Mouse (Mus musculus) gastrocnemius, adult 18-20 months (tissue): Measurements from ENCODE around the gene Aff2. TPM values are rescaled to one million over a fixed set of nuclear protein-coding genes. Genes with fewer than 3 reads are reported as not detected.
A peak's percentile ranks its signal among the peaks of the same experiment; 100 is the strongest.

Source experiments
- DNase-seq: peaks from one replicate; pipeline ENCODE4 v3.0.0; 2021; ENCODE audit warnings: low spot score
- total RNA-seq, 2 experiments: library from RNA; stranded (reverse); gene quantifications; 2 replicates each; pipeline ENCODE4 v1.2.3; 2021

Aff2 gene
- total RNA-seq, 2 experiments from 2014 or later, result 0.76 to 0.84 TPM

DNA sequence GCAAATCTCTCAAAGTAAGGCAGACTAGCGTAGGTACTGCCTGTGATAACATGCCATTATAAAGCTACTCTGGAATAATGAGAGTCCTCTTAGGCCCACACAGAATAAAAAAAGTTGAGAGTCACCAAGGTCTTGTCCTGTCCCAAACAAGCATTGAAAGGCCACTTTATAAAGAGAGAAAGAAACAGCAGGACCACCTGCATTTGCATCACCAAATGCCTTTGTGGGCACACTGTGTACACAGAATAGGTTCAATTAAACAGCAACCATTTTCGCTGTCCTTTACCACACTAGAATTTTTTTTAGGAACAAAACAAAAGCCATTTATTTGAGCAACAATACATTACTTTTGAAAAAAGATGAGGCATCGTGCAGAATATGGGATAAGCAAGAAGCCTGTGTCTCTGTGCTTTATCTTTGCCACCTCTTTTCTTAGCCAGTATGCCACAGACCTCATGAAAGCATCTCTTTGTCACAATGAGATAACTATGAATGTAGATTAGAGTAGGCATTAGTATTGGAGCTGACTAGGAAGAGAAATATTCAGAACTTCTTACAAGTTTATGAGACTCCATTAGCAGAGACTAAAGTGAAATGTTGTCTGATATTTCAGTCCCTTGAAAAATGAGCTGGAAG, 385.0 kb downstream of the Aff2 start:
- DNase-seq, result no peak

DNA sequence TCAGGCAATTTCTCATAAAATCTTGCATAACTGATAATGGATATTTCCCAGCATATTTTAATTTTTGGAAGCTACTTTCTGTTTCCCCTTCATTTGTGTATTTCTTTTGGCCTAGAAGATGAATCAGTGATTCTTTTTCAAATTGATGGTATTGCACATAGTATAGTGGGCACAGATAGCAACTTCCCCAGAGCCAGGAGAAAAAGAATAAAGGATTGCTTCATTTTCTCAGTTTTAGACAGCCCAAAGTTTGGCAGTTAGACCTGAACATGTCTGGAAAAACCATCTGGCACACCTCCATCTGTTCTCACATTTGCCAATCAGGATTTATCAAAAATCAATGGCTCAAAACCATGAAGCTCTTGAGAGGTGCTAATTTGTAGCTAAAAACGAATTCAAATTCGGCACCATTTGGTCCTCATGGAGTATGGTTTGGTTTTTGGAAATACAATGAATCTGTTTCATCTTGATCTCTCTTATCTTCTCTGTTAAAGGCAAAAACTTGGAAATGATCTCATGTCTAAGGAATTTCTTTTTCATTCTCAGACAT, 441.9 kb downstream of the Aff2 start:
- no peak for DNase-seq

DNA sequence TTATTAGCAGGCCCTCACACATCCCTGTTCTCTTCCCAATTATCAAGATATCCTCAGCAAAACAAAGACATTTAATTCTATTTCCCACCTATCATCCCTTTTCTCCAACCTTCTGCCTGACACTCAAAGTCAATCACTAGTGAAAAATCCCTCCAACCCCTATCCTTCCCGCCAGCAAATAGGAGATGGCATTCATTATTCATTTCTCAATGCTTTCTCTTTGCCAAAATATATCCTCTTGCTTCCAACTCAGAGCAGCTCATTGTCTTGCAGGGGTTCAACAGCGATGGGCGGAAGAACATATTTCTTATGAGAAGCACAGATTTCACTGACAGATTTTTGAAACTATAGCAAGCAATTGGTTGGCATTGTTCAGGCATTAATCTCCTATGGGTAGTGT, 442.4 kb downstream of the Aff2 start:
- no peak for DNase-seq

DNA sequence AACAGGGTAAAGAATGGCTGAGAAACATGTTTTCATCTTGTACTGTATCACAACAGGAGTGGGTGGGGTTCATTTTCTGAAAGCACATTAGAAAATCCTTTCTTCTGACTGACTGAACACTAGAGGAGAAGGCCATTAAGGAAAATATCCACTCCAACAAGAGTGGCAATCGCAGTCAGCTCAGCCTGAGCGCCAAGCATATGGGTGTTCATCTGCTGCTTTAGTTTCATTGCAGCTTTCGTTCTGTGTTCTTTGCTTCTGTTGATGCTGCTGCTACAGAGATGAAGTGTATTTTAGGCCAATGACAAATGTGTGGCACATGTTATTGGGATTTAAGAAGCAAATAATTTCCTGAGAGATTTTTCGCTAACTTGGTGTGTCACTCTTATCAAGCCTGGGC, 451.7 kb downstream of the Aff2 start:
- DNase-seq, result no peak

DNA sequence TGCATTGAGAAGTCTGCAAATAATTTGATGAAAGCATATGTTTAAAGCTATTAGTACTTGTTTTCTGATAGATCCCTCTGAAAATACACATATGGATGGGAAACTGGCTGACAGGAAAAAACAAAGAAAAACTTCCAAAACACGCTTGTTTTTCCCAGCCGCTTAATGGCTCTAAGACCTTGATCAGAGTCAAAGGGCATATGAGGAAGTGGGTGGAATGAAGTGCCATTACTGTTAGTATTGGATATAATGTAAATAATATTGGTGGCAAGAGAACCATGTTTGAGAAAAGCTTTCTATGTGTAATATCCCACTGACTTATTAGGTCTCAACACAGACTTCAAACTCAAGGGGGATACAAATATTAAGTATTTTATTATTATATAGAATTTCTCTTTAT, 455.0 kb downstream of the Aff2 start:
- no peak for DNase-seq

DNA sequence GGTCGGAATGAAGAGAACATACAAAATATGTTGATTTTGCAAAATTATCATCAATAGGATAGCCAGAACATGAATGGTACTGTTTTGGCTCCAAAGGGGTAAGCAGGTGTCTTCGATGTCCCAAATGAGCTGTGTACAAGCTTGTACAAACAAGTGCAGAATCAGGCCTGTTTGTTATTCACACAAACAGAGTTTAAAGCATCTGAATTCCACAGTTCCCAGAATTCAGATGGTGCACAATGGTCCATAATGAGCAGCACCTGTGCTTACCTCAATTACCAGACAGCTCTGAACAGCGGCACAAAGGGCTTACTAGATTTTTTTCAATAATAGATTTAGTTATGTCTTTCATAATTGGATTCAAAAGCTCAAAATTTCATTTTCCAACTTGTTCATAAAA, 457.6 kb downstream of the Aff2 start:
- no peak for DNase-seq

DNA sequence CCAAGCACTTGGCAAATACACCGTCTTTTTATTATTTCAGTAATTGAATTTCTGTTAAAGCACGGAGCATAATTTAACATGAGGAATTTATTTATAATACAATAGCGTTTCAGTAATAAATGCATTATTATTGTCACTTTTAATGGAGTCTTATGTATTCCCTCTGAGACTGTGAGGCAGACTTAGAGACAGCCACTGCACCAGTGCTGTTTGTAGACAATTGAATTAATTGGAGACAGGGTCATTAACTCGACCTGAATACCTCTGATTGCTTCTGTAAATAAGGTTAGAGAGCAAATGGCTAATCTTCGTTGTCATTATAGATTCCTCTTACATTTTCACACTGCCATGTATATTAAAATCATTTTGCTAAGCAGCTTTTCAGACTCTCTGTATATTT, 458.1 kb downstream of the Aff2 start:
- DNase-seq, result no peak

DNA sequence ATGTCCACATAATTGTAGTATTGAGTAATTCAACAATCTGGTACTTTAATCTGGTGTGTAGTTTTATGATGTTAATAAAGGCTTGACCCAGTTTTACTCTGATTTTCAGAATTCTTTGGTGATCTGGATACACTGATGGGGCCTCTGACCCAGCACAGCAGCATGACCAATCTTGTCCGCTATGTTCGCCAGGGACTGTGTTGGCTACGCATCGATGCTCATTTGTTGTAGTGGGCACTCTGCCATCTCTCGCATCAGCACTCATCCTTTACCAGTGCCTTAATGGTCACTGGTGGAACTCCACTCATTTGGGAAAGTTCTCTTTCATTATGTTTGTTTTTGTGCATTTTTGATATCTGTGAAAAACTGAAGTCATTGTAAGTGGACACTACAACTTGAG, 507.5 kb downstream of the Aff2 start:
- DNase-seq, result peak; percentile 6

DNA sequence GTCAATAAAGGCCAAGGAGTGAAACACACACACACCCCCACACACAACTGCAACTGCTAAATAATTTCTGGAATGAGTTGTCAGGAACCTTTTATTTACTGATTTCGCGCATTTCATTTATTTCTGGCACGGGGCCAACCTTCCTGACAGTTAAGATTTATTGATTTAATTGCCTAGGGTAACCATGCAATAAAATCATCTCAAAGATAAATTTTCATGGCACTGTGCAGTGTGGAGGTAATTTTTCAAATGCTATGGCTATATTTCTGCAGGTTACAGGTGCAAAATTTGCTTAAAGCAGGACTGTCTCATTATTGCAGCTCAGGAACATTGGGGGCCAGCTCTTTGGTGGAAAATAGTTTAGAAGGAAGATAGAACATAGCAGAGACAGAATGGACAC, 531.6 kb downstream of the Aff2 start:
- DNase-seq, result no peak
